Mouse (Mus musculus): ENCODE results near the gene Hid1. TPM values are rescaled to one million over a fixed set of nuclear protein-coding genes. Genes with fewer than 3 reads are reported as not detected.

Hid1 gene
- total RNA-seq, 1 experiment, result 2.4 TPM

GRCm38 (mm10) chr11:115359726-115360125 lies 7.8 kb downstream of the Hid1 start:
- in situ Hi-C loops (cut with MboI; ENCODE audit: low sequenced_read_pairs in 2 of 2, unreplicated experiment in 2 of 2), result no loop called here
- H3K4me3 ChIP-seq (ENCODE audit: insufficient read depth in 1 of 2, low read depth in 1 of 2, low read length in 2 of 2, poor library complexity in 1 of 2, severe bottlenecking in 1 of 2), result no peak overlapping the region
- no peak overlapping the region for H3K27ac ChIP-seq (ENCODE audit: insufficient read depth, low read depth, low read length, poor library complexity, severe bottlenecking)
- no peak overlapping the region for H3K9ac ChIP-seq (ENCODE audit: insufficient read depth, low read depth, low read length, poor library complexity, severe bottlenecking)
- H3K4me1 ChIP-seq (ENCODE audit: control insufficient read depth in 2 of 2, insufficient read depth in 2 of 2, low read length in 2 of 2, poor library complexity in 1 of 2), result peaks cover 0 to 6% of the 10 kb centered on the region in 2 experiments; a peak in 1 of 4 replicates
- no peaks in the 10 kb centered on the region for H3K36me3 ChIP-seq (ENCODE audit: control insufficient read depth, insufficient read depth, low read length, poor library complexity, severe bottlenecking)
- no peak for DNase-seq (ENCODE audit: low read depth, low spot score)
- no peaks in the 10 kb centered on the region for H3K9me3 ChIP-seq (ENCODE audit: control insufficient read depth, insufficient read depth, low read depth, low read length)
- TF ChIP-seq HCFC1 (IDR thresholded peaks at IDR 0.05; ENCODE audit: borderline replicate concordance, insufficient read depth, low read length), result no peak
- TF ChIP-seq ZC3H11A (IDR thresholded peaks at IDR 0.05; ENCODE audit: borderline replicate concordance, low read depth, low read length), result no peak
- no peak for TF ChIP-seq MAFK (IDR thresholded peaks at IDR 0.05; ENCODE audit: insufficient read depth, low read depth, low read length)
- TF ChIP-seq ZNF384 (IDR thresholded peaks at IDR 0.05; ENCODE audit: low read depth, low read length), result no peak
- no peak for TF ChIP-seq CHD2 (IDR thresholded peaks at IDR 0.05; ENCODE audit: low read depth, low read length)

GRCm38 (mm10) chr11:115359293-115359692 lies 8.3 kb downstream of the Hid1 start:
- Histone ChIP-seq H3K9me3 (ENCODE audit: control insufficient read depth, insufficient read depth, low read depth, low read length) (no peaks in the 10 kb centered on the region), H3K36me3 (ENCODE audit: control insufficient read depth, insufficient read depth, low read length, poor library complexity, severe bottlenecking) (no peaks in the 10 kb centered on the region), H3K9ac (ENCODE audit: insufficient read depth, low read depth, low read length, poor library complexity, severe bottlenecking) (no peak overlapping the region), H3K4me1 (ENCODE audit: control insufficient read depth in 2 of 2, insufficient read depth in 2 of 2, low read length in 2 of 2, poor library complexity in 1 of 2) (peaks cover 0 to 8% of the 10 kb centered on the region in 2 experiments; a peak in 1 of 4 replicates), H3K4me3 (ENCODE audit: insufficient read depth in 1 of 2, low read depth in 1 of 2, low read length in 2 of 2, poor library complexity in 1 of 2, severe bottlenecking in 1 of 2) (no peak overlapping the region), H3K27ac (ENCODE audit: insufficient read depth, low read depth, low read length, poor library complexity, severe bottlenecking) (no peak overlapping the region)
- no peak for DNase-seq (ENCODE audit: low read depth, low spot score)
- in situ Hi-C loops (cut with MboI; ENCODE audit: low sequenced_read_pairs in 2 of 2, unreplicated experiment in 2 of 2), result no loop called here
- TF ChIP-seq MAFK (IDR thresholded peaks at IDR 0.05; ENCODE audit: insufficient read depth, low read depth, low read length) (no peak), CHD2 (IDR thresholded peaks at IDR 0.05; ENCODE audit: low read depth, low read length) (no peak), ZNF384 (IDR thresholded peaks at IDR 0.05; ENCODE audit: low read depth, low read length) (no peak), HCFC1 (IDR thresholded peaks at IDR 0.05; ENCODE audit: borderline replicate concordance, insufficient read depth, low read length) (no peak), ZC3H11A (IDR thresholded peaks at IDR 0.05; ENCODE audit: borderline replicate concordance, low read depth, low read length) (no peak)

- H3K9me3 ChIP-seq (ENCODE audit: control insufficient read depth, insufficient read depth, low read depth, low read length), result no peaks in the 10 kb centered on the region
- H3K9ac ChIP-seq (ENCODE audit: insufficient read depth, low read depth, low read length, poor library complexity, severe bottlenecking), result no peak overlapping the region
- no peak overlapping the region for H3K27ac ChIP-seq (ENCODE audit: insufficient read depth, low read depth, low read length, poor library complexity, severe bottlenecking)
- H3K4me1 ChIP-seq (ENCODE audit: control insufficient read depth in 2 of 2, insufficient read depth in 2 of 2, low read length in 2 of 2, poor library complexity in 1 of 2), result peaks cover 0 to 8% of the 10 kb centered on the region in 2 experiments; a peak in 1 of 4 replicates
- DNase-seq (ENCODE audit: low read depth, low spot score), result no peak
- no peaks in the 10 kb centered on the region for H3K36me3 ChIP-seq (ENCODE audit: control insufficient read depth, insufficient read depth, low read length, poor library complexity, severe bottlenecking)
- H3K4me3 ChIP-seq (ENCODE audit: insufficient read depth in 1 of 2, low read depth in 1 of 2, low read length in 2 of 2, poor library complexity in 1 of 2, severe bottlenecking in 1 of 2), result no peak overlapping the region
- in situ Hi-C loops (cut with MboI; ENCODE audit: low sequenced_read_pairs in 2 of 2, unreplicated experiment in 2 of 2), result no loop called here
- TF ChIP-seq ZC3H11A (IDR thresholded peaks at IDR 0.05; ENCODE audit: borderline replicate concordance, low read depth, low read length), result 0 out of 2 replicates have a peak, but pooled peaks have one; percentile 14
- no peak for TF ChIP-seq MAFK (IDR thresholded peaks at IDR 0.05; ENCODE audit: insufficient read depth, low read depth, low read length)
Measured at GRCm38 (mm10) chr11:115358468-115358867, 9.1 kb downstream of the Hid1 start.

- in situ Hi-C loops (cut with MboI; ENCODE audit: low sequenced_read_pairs in 2 of 2, unreplicated experiment in 2 of 2), result no loop called here
- Histone ChIP-seq H3K27ac (ENCODE audit: insufficient read depth, low read depth, low read length, poor library complexity, severe bottlenecking) (no peak overlapping the region), H3K4me3 (ENCODE audit: insufficient read depth in 1 of 2, low read depth in 1 of 2, low read length in 2 of 2, poor library complexity in 1 of 2, severe bottlenecking in 1 of 2) (no peak overlapping the region), H3K9me3 (ENCODE audit: control insufficient read depth, insufficient read depth, low read depth, low read length) (no peaks in the 10 kb centered on the region), H3K9ac (ENCODE audit: insufficient read depth, low read depth, low read length, poor library complexity, severe bottlenecking) (no peak overlapping the region), H3K36me3 (ENCODE audit: control insufficient read depth, insufficient read depth, low read length, poor library complexity, severe bottlenecking) (no peaks in the 10 kb centered on the region), H3K4me1 (ENCODE audit: control insufficient read depth in 2 of 2, insufficient read depth in 2 of 2, low read length in 2 of 2, poor library complexity in 1 of 2) (peaks cover 0 to 4% of the 10 kb centered on the region in 2 experiments; a peak in 1 of 4 replicates)
- DNase-seq (ENCODE audit: low read depth, low spot score), result peak; percentile 66
- TF ChIP-seq ZC3H11A (IDR thresholded peaks at IDR 0.05; ENCODE audit: borderline replicate concordance, low read depth, low read length) (peak; percentile 74; the same call in 1 of the 2 replicates), CHD2 (IDR thresholded peaks at IDR 0.05; ENCODE audit: low read depth, low read length) (no peak)
Measured at GRCm38 (mm10) chr11:115354183-115354582, 13.4 kb downstream of the Hid1 start.

- H3K4me3 ChIP-seq (ENCODE audit: insufficient read depth in 1 of 2, low read depth in 1 of 2, low read length in 2 of 2, poor library complexity in 1 of 2, severe bottlenecking in 1 of 2), result no peak overlapping the region
- no peaks in the 10 kb centered on the region for H3K36me3 ChIP-seq (ENCODE audit: control insufficient read depth, insufficient read depth, low read length, poor library complexity, severe bottlenecking)
- DNase-seq (ENCODE audit: low read depth, low spot score), result no peak
- TF ChIP-seq HCFC1 (IDR thresholded peaks at IDR 0.05; ENCODE audit: borderline replicate concordance, insufficient read depth, low read length) (no peak), MAFK (IDR thresholded peaks at IDR 0.05; ENCODE audit: insufficient read depth, low read depth, low read length) (no peak), CHD2 (IDR thresholded peaks at IDR 0.05; ENCODE audit: low read depth, low read length) (no peak)
- in situ Hi-C loops (cut with MboI; ENCODE audit: low sequenced_read_pairs in 2 of 2, unreplicated experiment in 2 of 2), result no loop called here
- H3K4me1 ChIP-seq (ENCODE audit: control insufficient read depth in 2 of 2, insufficient read depth in 2 of 2, low read length in 2 of 2, poor library complexity in 1 of 2), result peaks cover 0 to 10% of the 10 kb centered on the region in 2 experiments; a peak in 2 of 4 replicates
- H3K27ac ChIP-seq (ENCODE audit: insufficient read depth, low read depth, low read length, poor library complexity, severe bottlenecking), result no peak overlapping the region
- H3K9me3 ChIP-seq (ENCODE audit: control insufficient read depth, insufficient read depth, low read depth, low read length), result no peaks in the 10 kb centered on the region
- no peak overlapping the region for H3K9ac ChIP-seq (ENCODE audit: insufficient read depth, low read depth, low read length, poor library complexity, severe bottlenecking)
Measured at GRCm38 (mm10) chr11:115353375-115353774, 14.2 kb downstream of the Hid1 start.
